Mouse (Mus musculus): ENCODE data around the gene Sh3bp2.

GRCm38 (mm10) chr5:34576286-34576685, 50.6 kb downstream of the Sh3bp2 start:
- no peak for TF ChIP-seq USF1 (IDR thresholded peaks at IDR 0.05; ENCODE audit: low read depth)
- no peak for TF ChIP-seq POLR2A (IDR thresholded peaks at IDR 0.05; ENCODE audit: insufficient read length, low read depth)
- TF ChIP-seq MAX (IDR thresholded peaks at IDR 0.05; ENCODE audit: low read depth) = no peak
- TF ChIP-seq POLR2AphosphoS2 (IDR thresholded peaks at IDR 0.05; ENCODE audit: insufficient read length, low read depth) = no peak
